Mouse (Mus musculus) erythroid progenitor cell, adult 5-6 weeks (primary cell): Measurements from ENCODE around the gene Ltbp2. TPM values are rescaled to one million over a fixed set of nuclear protein-coding genes. Genes with fewer than 3 reads are reported as not detected.

ENCODE experiments used
- total RNA-seq, 2 experiments: library from RNA; stranded (forward) in 1 of 2; stranded (reverse) in 1 of 2; fragments of 150-400 nt in 1 of 2; fragments of 186-747, 209-891 nt in 1 of 2; gene quantifications; 2 replicates each; pipeline versions ENCODE4 v1.2.3 to v1.2.4; 2015 to 2017; ENCODE audit warnings: low replicate concordance in 2 of 2

Gene Ltbp2
- total RNA-seq, 2 experiments from 2014 or later: 1.3 to 3.3 TPM

Other genes with a start within 250 kb of the Ltbp2 start
- not detected in 2 replicates for gene Vrtn, start 235.5 kb downstream of the Ltbp2 start, total RNA-seq (2015; ENCODE audit: low replicate concordance)
- not detected in 2 replicates for gene Vrtn, start 235.5 kb downstream of the Ltbp2 start, total RNA-seq (2017; ENCODE audit: low replicate concordance)
- not detected in 2 replicates for gene Syndig1l, start 177.7 kb downstream of the Ltbp2 start, total RNA-seq (2015; ENCODE audit: low replicate concordance)
- gene Syndig1l, start 177.7 kb downstream of the Ltbp2 start, total RNA-seq (2017; ENCODE audit: low replicate concordance): not detected in 2 replicates
- 42.5 and 44.9 TPM in 2 replicates for gene Npc2, start 103.4 kb downstream of the Ltbp2 start, total RNA-seq (2015; ENCODE audit: low replicate concordance)
- gene Npc2, start 103.4 kb downstream of the Ltbp2 start, total RNA-seq (2017; ENCODE audit: low replicate concordance): 19.3 and 22.6 TPM in 2 replicates
- 254 and 272 TPM in 2 replicates for gene Isca2, start 103.3 kb downstream of the Ltbp2 start, total RNA-seq (2015; ENCODE audit: low replicate concordance)
- 80.6 and 121 TPM in 2 replicates for gene Isca2, start 103.3 kb downstream of the Ltbp2 start, total RNA-seq (2017; ENCODE audit: low replicate concordance)
- 59.5 and 73.8 TPM in 2 replicates for gene Fcf1, start 94.4 kb upstream of the Ltbp2 start, total RNA-seq (2015; ENCODE audit: low replicate concordance)
- gene Fcf1, start 94.4 kb upstream of the Ltbp2 start, total RNA-seq (2017; ENCODE audit: low replicate concordance): 21.8 and 66.6 TPM in 2 replicates
- 61.2 and 62.3 TPM in 2 replicates for gene Arel1, start 94.4 kb upstream of the Ltbp2 start, total RNA-seq (2015; ENCODE audit: low replicate concordance)
- 58.8 and 73.4 TPM in 2 replicates for gene Arel1, start 94.4 kb upstream of the Ltbp2 start, total RNA-seq (2017; ENCODE audit: low replicate concordance)
- gene Ylpm1, start 119.8 kb upstream of the Ltbp2 start, total RNA-seq (2015; ENCODE audit: low replicate concordance): 72.1 and 73.2 TPM in 2 replicates
- gene Ylpm1, start 119.8 kb upstream of the Ltbp2 start, total RNA-seq (2017; ENCODE audit: low replicate concordance): 52.5 and 87.7 TPM in 2 replicates
- 7.5 and 14.1 TPM in 2 replicates for gene Prox2, start 234.2 kb upstream of the Ltbp2 start, total RNA-seq (2015; ENCODE audit: low replicate concordance)
- 6.0 and 21.6 TPM in 2 replicates for gene Prox2, start 234.2 kb upstream of the Ltbp2 start, total RNA-seq (2017; ENCODE audit: low replicate concordance)
- gene Dlst, start 234.3 kb upstream of the Ltbp2 start, total RNA-seq (2015; ENCODE audit: low replicate concordance): 106 and 118 TPM in 2 replicates
- gene Dlst, start 234.3 kb upstream of the Ltbp2 start, total RNA-seq (2017; ENCODE audit: low replicate concordance): 181 and 293 TPM in 2 replicates